Mouse (Mus musculus) frontal cortex, postnatal 10 days (tissue): ENCODE data around the gene Cbarp.
"Not testable (repeated sequence)": the region's sequence is repeated elsewhere in the genome, so short reads cannot be mapped to it uniquely, and the experiment has no call there.

Source experiments
- DNase-seq, 2 experiments: peaks; one replicate each; pipeline ENCODE4 v3.0.0; 2022; ENCODE audit warnings: low spot score in 2 of 2, mixed read lengths in 1 of 2

Gene Cbarp

DNA sequence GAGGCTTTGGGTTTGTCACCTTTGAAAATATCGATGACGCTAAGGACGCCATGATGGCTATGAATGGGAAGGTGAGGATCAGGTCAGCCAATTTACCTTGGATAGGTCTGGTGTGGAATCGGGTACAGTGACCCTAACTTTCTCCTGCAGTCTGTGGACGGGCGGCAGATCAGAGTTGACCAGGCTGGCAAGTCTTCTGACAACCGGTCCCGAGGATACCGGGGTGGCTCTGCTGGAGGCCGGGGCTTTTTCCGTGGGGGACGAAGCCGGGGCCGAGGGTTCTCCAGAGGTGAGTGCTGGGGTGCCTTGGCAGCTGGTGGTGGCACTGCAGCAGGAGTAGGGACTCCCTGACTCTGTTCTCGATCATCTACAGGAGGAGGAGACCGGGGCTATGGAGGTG lies 29.4 kb upstream of the Cbarp start:
- DNase-seq = no peak

DNA sequence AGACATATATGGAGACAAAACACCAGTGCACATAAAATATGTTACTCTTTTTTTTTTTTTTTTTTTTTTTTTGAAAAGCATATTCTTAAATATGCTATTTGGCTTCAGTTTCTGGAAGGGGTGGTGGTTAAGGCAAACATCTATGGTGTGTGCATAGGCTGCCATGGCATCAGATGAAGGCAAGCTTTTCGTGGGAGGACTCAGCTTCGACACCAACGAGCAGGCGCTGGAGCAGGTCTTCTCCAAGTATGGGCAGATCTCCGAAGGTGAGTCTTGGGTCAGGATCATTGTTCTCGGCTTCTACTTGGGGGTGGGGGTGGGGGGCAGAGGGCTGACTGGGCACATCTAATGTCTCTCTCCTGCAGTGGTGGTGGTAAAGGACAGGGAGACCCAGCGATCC lies 29.0 kb upstream of the Cbarp start:
- no peak for DNase-seq

DNA sequence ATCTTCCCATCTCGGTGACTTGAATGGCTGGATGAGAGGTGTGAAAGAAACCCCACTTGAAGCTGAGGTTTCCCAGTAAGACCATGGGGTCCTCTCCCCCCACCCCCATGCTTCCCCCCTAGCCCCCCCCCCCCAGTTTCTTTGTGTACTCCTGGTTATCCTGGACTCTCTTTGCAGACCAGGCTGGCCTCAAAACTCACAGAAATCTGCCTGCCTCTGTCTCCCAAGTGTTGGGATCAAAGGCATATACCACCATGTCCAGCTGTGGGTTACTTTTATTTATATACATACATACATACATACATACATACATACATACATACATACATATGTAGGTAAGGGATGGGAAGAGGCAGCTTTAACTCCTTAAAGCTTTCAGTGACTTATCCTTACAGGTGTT lies 28.4 kb upstream of the Cbarp start:
- DNase-seq = no peak

DNA sequence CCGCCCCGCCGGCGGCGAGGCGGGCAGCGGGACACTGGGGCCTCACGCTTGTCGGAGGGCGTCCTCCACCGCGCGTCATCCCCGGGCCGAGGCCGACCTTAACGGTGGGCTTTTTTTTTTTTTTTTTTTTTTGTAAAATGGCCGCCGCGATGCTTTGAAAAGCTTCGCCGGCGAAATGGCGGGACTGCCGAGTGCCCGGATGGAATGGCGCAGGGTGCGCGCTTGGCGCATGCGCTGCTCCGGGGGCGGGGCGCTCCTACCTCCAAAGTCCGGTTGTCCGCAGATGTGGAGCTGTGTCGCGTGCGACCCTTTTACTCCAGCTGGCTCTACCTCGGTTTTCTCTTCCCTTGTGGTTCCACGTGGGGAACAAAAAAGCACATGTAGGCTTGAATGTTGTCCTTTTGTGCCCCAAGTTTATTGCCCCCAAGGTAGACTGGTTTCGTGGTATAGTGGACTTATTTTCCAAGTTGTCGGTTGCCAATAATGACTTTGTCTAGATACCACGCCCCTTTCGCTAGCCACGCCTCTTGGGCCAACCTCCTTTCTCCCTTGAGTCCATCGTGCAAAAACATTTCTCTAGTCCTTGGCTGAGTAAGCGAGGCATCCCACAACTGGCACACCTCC lies 27.5 kb upstream of the Cbarp start:
- DNase-seq = peak in 1 of 2 experiments; percentile 89

DNA sequence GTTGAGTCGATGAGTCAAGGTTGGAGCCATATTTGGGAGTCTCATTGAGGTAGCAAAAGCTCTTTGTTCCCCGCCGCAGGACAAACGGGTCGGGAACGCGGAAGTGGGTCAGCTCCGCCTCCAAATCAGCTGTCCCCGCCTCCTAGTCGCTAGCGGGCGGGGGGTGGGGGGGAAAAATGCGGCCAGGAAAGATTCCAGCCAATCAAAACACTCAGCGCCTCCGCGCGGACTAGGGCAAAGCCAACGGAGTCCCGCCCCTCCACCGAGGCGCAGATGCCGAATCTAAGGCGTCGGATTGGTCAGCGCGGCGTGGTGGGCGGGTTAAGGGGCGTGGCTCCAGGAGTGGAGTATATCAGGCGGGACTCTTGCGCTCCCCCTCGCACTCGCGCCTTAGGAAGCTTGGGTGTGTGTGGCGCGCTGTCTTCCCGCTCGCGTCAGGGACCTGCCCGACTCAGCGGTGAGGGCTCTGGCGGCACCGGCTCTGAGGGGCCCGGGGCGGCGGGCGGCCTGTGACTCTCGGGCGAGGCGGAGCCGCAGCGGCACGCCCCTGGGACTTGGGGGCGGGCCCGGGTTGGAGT lies 26.9 kb upstream of the Cbarp start:
- DNase-seq = peak; percentile 96 to 98

DNA sequence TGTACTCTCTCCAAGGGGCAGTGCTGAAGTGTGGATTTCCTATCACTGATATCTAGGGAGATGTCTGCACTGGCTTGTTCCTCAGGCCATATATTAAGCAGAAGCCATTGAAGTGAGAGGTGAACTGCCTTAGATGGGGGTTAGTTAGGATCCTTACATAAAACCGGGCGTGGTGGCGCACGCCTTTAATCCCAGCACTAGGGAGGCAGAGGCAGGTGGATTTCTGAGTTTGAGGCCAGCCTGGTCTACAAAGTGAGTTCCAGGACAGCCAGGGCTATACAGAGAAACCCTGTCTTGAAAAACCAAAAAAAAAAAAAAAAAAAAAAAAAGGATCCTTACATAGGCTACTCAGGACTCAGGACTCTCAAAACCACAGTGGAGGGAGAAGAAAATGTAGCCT lies 25.5 kb upstream of the Cbarp start:
- not testable (repeated sequence) for DNase-seq

DNA sequence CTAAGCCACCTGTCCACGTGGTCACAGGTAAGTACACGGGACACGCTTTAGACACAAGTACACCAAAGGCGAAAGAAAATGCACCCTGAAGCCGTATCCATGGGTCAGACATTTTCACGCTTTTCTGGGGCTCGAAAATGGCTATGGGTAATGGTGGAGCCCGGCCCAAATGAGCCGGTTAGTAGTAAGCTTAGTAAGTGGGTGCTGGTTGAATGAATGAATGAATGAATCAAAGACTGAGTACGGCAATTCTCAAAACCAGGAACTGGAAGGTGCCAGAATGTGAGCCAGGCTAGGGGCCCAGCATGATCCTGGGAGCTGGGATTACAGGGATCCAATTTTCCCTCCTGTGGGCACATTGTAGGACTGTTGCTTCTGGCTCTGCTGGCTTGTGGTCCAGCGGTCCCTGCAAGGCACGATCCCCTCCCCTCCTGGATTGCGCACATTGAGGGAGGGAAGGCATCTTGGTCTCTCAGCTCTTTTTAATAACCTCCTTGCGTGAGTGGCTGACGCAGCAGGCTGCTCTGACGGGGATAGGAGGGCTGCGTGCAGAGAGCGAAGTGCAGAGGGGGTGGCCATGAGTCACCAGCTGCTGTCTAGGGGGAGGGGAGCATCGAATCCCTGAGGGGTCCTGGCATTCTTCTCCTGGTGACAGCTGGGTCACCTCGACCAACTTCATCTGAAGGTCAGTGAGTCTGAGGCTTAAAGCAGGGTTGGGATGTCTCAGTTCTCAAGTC lies 24.9 kb upstream of the Cbarp start, which contains the start of gene Cirbp:
Gene Cirbp, plus strand, starts transcription at position 594 of the 737 bp plus-strand sequence.
- peak in 1 of 2 experiments; percentile 68 for DNase-seq

DNA sequence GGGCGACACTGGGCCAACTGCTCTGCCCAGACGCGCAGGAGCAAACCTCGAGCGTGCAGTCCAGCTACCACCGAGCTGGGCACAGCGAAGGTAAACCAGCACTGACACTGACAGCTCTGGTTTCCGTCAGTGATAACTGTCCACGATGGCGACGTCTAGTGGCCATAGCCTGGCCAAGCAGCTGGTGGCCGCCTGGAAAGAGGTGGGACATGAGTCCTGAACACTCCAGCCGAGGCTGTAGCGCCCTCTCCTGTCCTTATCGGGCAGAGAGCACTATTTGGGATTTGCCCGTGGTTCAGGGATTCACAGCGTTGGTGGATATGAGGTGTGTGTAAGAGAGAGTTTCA lies 24.3 kb upstream of the Cbarp start:
- peak; percentile 93 to 95 for DNase-seq

DNA sequence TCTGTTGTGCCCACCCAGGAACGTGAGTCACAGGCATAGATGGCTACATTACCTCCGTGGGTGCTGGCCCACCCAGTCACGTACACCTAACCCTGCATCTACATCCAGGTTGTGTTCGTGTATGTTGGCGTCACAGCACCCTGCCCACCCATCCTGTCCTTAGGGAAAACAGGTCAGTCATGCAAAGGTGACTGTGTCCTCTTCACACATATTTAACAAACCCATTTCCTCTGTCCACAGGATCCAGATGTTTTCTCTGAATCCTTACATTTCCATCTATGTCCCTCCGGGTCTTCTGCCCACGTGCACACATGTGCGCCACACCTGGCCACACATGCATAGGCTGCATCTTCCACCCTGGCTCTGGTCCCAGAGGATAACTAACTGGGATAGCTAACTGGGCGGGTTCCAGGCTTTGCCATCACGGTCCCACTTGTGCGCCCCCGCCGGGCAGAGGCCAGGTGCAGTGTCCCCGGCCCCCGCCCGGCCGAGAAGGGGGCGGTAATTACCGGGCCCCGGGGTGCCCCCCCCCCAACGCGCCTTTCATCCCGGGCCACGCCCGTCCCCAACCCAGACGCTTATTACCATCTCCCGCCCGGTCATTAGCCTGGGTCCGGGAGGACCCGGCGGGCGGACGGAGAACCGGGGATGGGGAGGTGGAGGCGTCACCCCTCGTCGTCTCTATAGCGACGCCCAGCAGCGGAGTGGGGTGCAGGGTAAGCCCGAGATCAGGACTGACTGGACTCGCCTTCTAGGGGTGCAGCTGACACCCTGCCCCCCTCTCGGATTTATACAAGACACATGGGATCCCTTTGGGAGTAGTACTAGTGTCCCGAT lies 23.7 kb upstream of the Cbarp start:
- peak in 1 of 2 experiments; percentile 44 for DNase-seq

DNA sequence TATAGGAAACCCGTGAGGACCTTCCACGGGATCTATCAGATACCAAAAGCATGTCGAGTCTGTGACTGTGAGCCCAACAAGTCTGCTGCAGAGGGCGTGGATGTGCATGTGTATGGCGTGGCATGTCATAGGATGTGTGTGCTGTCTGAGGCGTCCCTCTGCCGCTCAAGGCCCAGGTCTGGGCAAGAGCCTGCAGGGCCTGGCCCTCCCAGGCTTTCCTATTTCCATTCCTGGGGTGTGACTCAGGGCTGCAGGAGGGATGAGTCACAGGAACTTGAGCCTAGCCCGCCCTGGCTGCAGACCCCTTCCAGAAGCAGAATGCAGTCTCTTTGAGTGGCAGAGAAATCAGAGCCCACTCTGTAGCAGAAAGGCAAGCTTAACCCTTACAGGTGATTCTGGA lies 23.1 kb upstream of the Cbarp start:
- DNase-seq = peak in 1 of 2 experiments; percentile 29

DNA sequence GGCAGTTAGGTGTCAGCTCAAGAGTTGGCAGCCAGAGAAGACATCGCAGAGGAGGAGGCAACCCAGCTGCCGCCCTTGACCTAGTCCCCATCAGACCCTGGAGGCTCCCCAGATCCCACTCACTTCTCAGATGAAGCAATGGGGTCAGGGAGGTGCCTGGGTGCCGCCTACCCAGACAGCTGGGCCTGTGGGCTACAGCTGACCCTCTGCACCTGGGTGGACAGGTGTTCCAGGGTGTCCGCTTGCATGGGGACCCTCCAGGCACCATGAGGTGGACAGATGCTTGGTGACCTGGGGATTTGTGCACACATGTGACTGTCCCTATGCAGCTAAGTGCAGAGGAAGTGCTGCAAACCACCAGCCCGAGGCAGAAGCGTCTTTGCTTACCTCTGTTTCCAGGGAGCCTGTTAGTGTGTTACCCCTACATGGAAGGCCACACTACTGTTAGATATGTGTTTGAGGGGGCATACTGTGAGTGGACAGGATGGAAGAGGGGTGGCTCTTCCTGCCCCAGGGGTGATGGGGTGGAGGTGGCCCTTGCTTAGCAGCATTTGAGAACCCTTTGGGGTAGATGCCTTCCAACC lies 22.2 kb upstream of the Cbarp start:
- no peak for DNase-seq

DNA sequence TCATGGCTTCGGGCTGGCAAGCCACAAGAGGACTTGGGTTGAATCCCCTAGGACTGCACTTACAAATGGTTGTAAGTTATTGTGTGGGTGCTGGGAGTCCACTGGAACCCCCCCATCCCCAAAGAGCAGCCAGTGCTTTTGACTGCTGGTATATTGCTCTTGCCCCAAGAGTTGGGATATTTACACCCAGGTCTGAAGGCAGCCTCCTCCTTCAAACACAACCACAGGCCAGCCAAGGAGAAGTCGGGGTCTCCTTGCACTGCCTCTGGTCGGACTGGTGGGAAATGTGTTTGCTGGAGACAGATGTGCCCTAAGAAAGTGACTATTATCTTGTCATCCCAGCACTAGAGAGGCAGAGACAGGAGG lies 21.6 kb upstream of the Cbarp start:
- DNase-seq = no peak

DNA sequence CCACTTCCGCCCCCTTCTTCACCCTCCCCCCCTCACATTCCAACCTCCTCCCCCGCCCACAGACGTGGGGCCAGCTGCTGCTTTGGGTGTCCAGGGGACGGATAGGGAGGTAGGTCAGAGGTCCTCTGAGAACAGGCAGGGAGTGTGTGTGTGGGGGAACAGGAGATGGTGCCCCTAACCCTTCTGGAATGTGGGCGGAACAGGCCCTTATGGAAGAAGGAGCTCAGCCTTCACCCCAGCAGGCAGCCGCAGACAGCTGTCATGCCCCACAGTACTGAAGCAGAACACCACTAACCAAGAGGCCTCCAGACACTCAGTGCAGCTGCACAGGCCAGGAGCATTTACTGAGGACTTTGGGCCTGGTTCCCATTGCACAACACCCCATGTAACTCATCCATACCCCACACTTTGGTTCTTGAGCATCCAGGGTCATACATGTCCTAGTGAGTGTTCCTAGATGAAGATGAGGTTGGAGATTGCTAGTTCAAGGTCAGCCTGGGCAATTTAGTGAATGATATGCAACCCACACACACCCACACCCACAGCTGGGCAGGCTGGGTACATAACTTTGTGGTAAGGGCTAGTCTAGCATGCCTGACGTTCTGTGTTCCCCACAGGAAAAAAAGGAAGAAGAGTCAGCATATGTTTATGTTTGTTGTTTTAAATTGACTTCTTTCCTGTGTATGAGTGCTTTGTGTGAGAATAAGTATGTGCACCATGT lies 21.0 kb upstream of the Cbarp start:
- no peak for DNase-seq

DNA sequence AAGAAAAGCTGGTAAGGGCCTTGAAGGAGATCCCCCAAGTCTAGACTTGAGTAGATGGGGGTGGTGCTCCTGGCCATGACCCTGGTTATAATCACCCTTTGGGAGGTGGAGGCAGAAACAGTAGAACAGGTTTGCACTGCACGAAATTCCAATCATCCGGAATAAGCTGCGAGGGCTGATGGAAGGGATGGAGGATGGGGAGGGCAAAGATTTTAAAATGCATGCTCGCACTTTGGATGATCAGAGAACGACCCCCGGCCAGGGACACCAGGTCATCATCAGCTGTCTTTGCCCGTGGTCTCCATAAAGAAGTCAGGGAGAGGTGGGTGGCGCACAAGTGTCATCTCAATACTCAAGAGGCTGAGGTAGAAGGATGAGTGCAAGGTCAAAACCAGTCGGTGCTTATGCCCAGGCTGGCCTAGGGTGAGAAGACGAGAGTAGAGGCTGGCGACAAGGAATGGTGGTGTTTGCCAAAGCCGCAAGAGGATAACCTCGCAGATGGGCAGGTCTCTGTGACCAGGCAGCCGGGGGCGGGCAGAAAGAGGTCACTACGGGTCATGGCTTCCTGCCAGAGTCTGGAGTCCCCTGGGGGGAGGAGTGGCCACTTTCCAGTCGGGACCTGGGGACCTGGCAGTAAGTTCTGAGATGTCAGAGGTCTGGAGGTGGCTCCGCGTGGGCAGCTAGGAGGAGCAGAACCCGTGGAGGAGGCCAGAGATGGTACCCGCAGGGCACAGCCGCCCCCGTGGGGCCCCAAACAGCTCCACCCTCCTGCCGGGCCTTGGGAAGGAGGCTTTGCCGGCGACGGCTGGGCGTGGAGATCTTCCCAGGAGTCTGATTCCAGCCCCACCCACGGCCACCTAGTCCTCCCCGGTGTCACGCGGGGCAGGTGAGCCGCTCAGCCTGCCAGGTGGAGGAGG lies 20.1 kb upstream of the Cbarp start:
- DNase-seq = peak in 1 of 2 experiments; percentile 69

DNA sequence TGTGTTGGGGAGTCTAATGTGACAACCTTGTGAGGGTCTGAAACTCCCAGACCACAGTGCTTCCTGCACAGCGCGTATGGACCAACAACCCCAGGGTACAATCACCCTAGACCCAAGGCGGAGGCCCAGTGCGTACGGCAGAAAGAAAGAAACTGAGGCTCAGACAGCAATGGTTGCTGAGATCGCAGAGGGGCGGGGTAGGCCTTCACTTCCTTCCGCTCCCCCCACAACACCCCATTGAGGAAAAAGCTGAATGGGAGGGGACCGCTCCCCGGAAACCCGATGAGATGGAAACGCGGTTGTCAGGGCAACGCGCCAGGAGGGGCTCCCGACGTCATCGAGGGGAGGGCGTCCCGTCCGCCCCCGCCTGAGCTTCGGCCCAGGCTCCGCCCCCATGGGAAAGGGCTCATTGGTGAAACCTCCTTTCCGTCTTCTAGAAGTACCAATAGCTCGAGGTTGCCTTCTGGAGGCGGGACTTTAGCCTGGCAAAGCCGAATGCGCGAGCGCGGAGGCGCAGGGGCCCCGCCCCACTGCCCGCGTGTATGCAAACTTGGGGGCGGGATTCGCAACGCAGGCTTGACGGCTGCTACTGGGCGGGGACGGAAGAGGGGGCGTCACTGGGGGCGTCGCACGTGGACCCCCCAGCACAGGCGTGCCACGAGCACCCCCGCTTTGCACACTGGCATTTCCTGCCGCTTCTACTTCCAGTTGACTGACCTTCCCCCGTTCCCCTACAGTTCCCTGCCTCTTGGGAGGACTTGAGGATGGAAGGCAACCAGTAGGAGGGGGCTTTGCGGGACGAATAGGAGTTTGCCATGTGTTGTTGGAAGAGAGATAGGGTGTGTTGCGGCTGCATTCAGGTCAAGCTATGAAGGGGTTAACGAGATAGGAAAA lies 19.2 kb upstream of the Cbarp start:
- peak; percentile 99 to 100 for DNase-seq

DNA sequence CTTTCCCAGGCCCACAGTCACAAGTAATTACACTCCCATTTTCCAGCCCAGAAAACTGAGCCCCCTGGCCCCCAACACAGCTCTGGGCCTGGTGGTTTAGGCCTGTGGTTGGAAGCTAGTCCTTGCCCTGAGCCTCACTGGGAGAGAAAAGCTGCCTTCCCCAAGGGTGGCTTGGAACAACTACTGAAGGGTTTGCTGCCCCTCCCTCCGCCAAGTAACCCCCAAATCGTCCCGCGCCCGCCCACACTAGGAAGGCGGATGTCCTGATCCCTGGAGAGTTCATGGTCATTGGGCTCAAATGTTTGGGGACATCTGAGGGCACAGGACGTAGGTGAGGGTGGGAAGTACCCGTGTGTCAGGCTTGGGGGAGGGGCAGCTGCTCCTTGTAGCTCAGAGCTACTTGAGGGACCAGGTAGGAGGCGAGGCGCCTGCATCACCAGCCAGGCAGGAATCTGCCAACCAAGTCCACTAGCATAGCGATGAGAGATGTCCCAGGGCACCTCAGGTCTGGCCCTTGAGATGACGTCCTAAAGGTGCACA lies 18.5 kb upstream of the Cbarp start:
- peak in 1 of 2 experiments; percentile 70 for DNase-seq

DNA sequence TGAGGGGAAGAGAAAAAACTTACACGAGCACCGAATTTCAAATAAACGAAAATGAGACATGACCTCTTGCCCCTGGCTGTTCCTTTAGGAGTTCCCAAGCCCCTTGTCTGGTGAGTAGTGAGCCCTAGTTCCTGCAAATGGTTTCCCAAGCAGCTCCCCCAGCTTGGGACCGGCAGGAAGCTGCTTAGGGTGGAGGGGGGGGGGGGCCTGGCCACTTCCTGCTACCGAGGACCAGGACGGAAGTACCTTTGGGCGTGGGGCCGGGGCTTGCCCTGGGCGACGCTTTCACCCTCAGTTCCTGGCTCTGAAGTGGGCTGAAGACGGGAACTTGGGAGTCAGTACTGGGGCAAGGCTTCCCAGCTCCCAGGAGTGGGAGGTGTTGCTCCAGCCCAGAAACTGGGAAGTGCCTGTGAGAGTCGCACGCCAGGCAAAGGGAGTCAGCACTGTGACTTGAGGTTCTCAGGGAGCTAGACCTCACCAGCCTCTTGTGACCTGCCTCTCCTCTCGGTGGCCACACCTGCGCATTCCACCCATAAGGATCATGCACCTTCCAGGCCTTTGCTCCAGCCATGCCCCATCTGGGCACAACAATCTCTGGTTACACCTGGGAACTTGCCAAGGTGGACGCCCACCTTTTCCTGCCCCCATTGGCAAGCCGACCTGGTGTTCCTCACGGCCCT lies 17.8 kb upstream of the Cbarp start:
- DNase-seq = no peak
